Mouse (Mus musculus) testis, postnatal 14 days (tissue): ENCODE results near the gene Ndufv1.
A peak's percentile ranks its signal among the peaks of the same experiment; 100 is the strongest.

Experiments
- DNase-seq: peaks from one replicate; pipeline ENCODE4 v3.0.0; 2021; ENCODE audit warnings: low spot score

Gene Ndufv1

GRCm38 (mm10) chr19:4001752-4002151 is 10.9 kb downstream of the Ndufv1 start:
- DNase-seq = no peak

GRCm38 (mm10) chr19:4000949-4001525 is 11.6 kb downstream of the Ndufv1 start:
- no peak for DNase-seq

GRCm38 (mm10) chr19:4000119-4000900 is 12.3 kb downstream of the Ndufv1 start, which contains the start of the genes Nudt8 and Gm49405:
TSS of gene Nudt8 (plus strand) at chr19:4000580.
TSS of gene Gm49405 (plus strand) at chr19:4000626.
- peak; percentile 94 for DNase-seq

- DNase-seq = no peak
These were observed 13.4 kb downstream of the Ndufv1 start for GRCm38 (mm10) chr19:3999121-3999730.

GRCm38 (mm10) chr19:3998335-3998734 is 14.3 kb downstream of the Ndufv1 start:
- no peak for DNase-seq

GRCm38 (mm10) chr19:3997231-3997630 is 15.4 kb downstream of the Ndufv1 start:
- no peak for DNase-seq

- DNase-seq = no peak
These were observed 15.9 kb downstream of the Ndufv1 start for GRCm38 (mm10) chr19:3996747-3997146.

- no peak for DNase-seq
These were observed 16.5 kb downstream of the Ndufv1 start for GRCm38 (mm10) chr19:3996106-3996505.

GRCm38 (mm10) chr19:3995505-3995904 is 17.1 kb downstream of the Ndufv1 start:
- no peak for DNase-seq

- DNase-seq = no peak
These were observed 17.7 kb downstream of the Ndufv1 start for GRCm38 (mm10) chr19:3994932-3995331.

- no peak for DNase-seq
These were observed 20.2 kb downstream of the Ndufv1 start, which contains the start of gene Tbx10 for GRCm38 (mm10) chr19:3992416-3992815. TSS of gene Tbx10 (plus strand) at chr19:3992752.

- DNase-seq = no peak
These were observed 20.6 kb downstream of the Ndufv1 start for GRCm38 (mm10) chr19:3991966-3992365.

GRCm38 (mm10) chr19:3991562-3991961 is 21.0 kb downstream of the Ndufv1 start:
- no peak for DNase-seq

GRCm38 (mm10) chr19:3990804-3991203 is 21.8 kb downstream of the Ndufv1 start:
- no peak for DNase-seq

- DNase-seq = no peak
These were observed 23.9 kb downstream of the Ndufv1 start for GRCm38 (mm10) chr19:3988750-3989149.

- DNase-seq = no peak
These were observed 24.5 kb downstream of the Ndufv1 start for GRCm38 (mm10) chr19:3988066-3988465.

GRCm38 (mm10) chr19:3986334-3986733 is 26.3 kb downstream of the Ndufv1 start, which contains the start of gene Acy3:
TSS of gene Acy3 (plus strand) at chr19:3986570.
- peak; percentile 75 for DNase-seq

- DNase-seq = no peak
These were observed 27.3 kb downstream of the Ndufv1 start for GRCm38 (mm10) chr19:3985261-3985681.

GRCm38 (mm10) chr19:3983527-3984200 is 28.9 kb downstream of the Ndufv1 start:
- no peak for DNase-seq

- DNase-seq = no peak
These were observed 31.7 kb downstream of the Ndufv1 start for GRCm38 (mm10) chr19:3980917-3981316.

GRCm38 (mm10) chr19:3980309-3980708 is 32.3 kb downstream of the Ndufv1 start:
- peak; percentile 68 for DNase-seq

GRCm38 (mm10) chr19:3975866-3976265 is 36.7 kb downstream of the Ndufv1 start:
- no peak for DNase-seq
